Mouse (Mus musculus) bone marrow, adult 2 months (tissue): Measurements from ENCODE around the gene Ankrd11. TPM values are rescaled to one million over a fixed set of nuclear protein-coding genes. Genes with fewer than 3 reads are reported as not detected.
A peak's percentile ranks its signal among the peaks of the same experiment; 100 is the strongest.
"Not testable (repeated sequence)": the region's sequence is repeated elsewhere in the genome, so short reads cannot be mapped to it uniquely, and the experiment has no call there.

Experiments used
- H3K27ac ChIP-seq: fragments of 200-500 bp; 2 replicates; pipeline ENCODE4 v1.5.1; 2012; ENCODE audit warnings: low read depth, mild to moderate bottlenecking, control low read depth, inconsistent platforms, low read length; ENCODE audit not compliant: control insufficient read depth, poor library complexity, insufficient read depth
- H3K4me1 ChIP-seq: fragments of 200-500 bp; 2 replicates; pipeline ENCODE4 v1.6.1; 2011; ENCODE audit warnings: low read length; ENCODE audit not compliant: control insufficient read depth, insufficient read depth
- H3K4me3 ChIP-seq: fragments of 200-500 bp; replicated peaks from 2 replicates; pipeline ENCODE3; 2011; ENCODE audit warnings: mild to moderate bottlenecking, low read depth, low read length, control low read depth; ENCODE audit not compliant: control insufficient read depth
- CTCF ChIP-seq: fragments of 200-500 bp; IDR thresholded peaks from 2 replicates; pipeline ENCODE4 v1.5.1; 2011; ENCODE audit warnings: low read length, control low read depth; ENCODE audit not compliant: control insufficient read depth, insufficient read depth
- POLR2A ChIP-seq: fragments of 200-500 bp; IDR thresholded peaks from 2 replicates; pipeline ENCODE4 v1.6.1; 2011; ENCODE audit warnings: low read depth, mild to moderate bottlenecking, control low read depth, low read length, borderline replicate concordance; ENCODE audit not compliant: control insufficient read depth
- WGBS: fragments of 180-500 bp; shearing (Covaris S2); methylation state at CpG from one replicate; pipeline ENCODE4 v1.1.7; 2018; 5-methylcytosine and 5-hydroxymethylcytosine counted together
- polyA plus RNA-seq: library from polyadenylated mRNA; stranded (reverse); fragments of >200 nt; gene quantifications from 2 replicates; pipeline ENCODE4 v1.2.4, GENCODE M21; 2011; ENCODE audit warnings: low replicate concordance; ENCODE audit not compliant: missing spikeins, insufficient read depth, insufficient read length

Gene Ankrd11
- polyA plus RNA-seq, 1 experiment: 78.7 TPM

DNA sequence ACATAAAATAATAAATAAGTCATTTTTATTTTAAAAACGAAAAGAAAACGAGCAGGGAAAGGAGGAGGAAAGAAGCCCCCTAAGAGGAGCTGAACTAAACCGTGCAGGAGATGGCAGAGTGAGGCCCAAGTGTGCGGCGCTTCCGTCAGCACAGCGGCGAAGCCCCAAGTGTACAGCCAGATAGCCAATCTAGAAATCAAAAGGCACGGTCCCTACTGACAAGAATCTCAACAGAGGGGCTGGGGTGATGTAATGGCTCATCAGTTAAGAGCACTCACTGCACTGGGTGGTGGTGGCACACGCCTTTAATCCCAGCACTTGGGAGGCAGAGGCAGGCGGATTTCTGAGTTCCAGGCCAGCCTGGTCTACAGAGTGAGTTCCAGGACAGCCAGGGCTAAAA lies 4.6 kb downstream of the Ankrd11 start:
- 51% methylated on average over 11 of the region's 11 CpGs for WGBS
- Histone ChIP-seq H3K27ac (peak overlapping the region; percentile 59), H3K4me1 (peaks cover 13% of the 10 kb centered on the region), H3K4me3 (no peak overlapping the region)
- TF ChIP-seq CTCF (no peak), POLR2A (no peak)

DNA sequence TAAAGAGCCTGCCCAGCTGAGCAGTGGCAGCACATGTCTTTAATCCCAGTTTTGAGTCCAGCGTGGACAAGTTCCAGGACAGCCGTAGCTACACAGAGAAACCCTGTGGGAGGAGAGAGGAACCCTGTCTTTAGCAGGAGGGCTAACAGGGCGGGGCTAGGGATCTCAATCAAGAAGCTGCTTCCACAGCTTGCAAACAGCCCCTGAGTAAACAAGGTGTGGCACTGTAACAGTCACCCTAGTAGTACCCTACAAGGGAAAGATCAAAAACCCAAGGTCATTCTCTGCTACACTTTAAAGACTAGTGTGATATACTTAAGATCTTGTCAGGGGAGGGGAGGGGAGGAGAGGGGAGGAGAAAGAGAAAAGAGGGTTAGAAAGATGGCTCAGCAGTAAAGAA lies 5.1 kb downstream of the Ankrd11 start:
- H3K4me1 ChIP-seq: peaks cover 13% of the 10 kb centered on the region
- H3K27ac ChIP-seq: peak overlapping the region; percentile 59
- H3K4me3 ChIP-seq: no peak overlapping the region
- TF ChIP-seq CTCF (no peak), POLR2A (no peak)
- 6% methylated on average over 3 of the region's 3 CpGs for WGBS

GRCm38 (mm10) chr8:123034171-123034570 lies 7.9 kb downstream of the Ankrd11 start:
- WGBS: 5% methylated on average over 6 of the region's 6 CpGs
- H3K4me3 ChIP-seq: no peak overlapping the region

GRCm38 (mm10) chr8:123033431-123033830 lies 8.6 kb downstream of the Ankrd11 start:
- Histone ChIP-seq H3K27ac (peak overlapping the region; percentile 93; the same call in 1 of the 2 replicates), H3K4me3 (no peak overlapping the region), H3K4me1 (peaks cover 13% of the 10 kb centered on the region)
- TF ChIP-seq POLR2A (no peak), CTCF (no peak)

More at GRCm38 (mm10) chr8:123034171-123034570, 7.9 kb downstream of the Ankrd11 start:
- H3K4me1 ChIP-seq: peaks cover 14% of the 10 kb centered on the region
- no peak for TF ChIP-seq POLR2A
- no peak for TF ChIP-seq CTCF
- peak overlapping the region; percentile 81; the same call in 1 of the 2 replicates for H3K27ac ChIP-seq

GRCm38 (mm10) chr8:123032730-123033129 lies 9.3 kb downstream of the Ankrd11 start:
- H3K4me1 ChIP-seq: peaks cover 15% of the 10 kb centered on the region
- H3K4me3 ChIP-seq: no peak overlapping the region
- no peak for TF ChIP-seq CTCF
- no peak for TF ChIP-seq POLR2A
- peak overlapping the region; percentile 36; the same call in 1 of the 2 replicates for H3K27ac ChIP-seq

DNA sequence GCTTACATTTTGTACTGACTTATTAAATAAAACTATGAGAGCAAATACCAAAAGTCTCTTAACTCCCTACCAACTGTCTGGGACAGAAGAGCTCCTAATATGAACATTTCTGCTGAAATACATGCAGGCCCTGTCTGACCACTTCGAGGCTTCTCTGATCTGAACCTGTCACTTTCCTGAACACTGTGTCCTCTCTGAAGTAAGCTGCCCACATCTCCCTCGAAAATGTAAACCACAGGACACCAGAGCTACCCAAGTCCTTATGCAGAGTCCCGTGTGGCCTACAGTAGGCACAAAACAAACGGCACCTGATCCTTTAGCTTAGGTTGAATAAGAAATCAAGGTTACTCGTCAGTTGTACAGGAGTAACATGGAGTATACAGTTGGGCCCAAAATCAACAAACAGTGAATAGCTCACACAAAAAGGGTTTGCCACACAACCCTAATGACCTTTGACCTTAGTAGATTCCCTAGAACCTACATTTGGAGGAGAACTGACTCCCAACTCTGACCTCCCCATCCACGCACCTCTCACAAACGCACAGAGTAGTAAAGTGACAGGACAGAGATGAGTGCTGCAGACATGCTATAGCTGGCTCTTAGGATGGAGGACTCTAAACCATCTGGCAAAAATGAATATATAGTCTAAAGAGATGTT lies 10.6 kb downstream of the Ankrd11 start:
- peaks cover 7% of the 10 kb centered on the region for H3K4me1 ChIP-seq
- 43% methylated on average over 7 of the region's 7 CpGs for WGBS

GRCm38 (mm10) chr8:123030091-123030490 lies 12.0 kb downstream of the Ankrd11 start:
- not testable (repeated sequence) for H3K27ac ChIP-seq, H3K4me3 ChIP-seq
- H3K4me1 ChIP-seq: peaks cover 11% of the 10 kb centered on the region
- WGBS: 47% methylated on average over 5 of the region's 5 CpGs

More for the DNA sequence above, 10.6 kb downstream of the Ankrd11 start:
- Histone ChIP-seq H3K4me3 (no peak overlapping the region), H3K27ac (no peak overlapping the region)
- TF ChIP-seq CTCF (no peak), POLR2A (no peak)

DNA sequence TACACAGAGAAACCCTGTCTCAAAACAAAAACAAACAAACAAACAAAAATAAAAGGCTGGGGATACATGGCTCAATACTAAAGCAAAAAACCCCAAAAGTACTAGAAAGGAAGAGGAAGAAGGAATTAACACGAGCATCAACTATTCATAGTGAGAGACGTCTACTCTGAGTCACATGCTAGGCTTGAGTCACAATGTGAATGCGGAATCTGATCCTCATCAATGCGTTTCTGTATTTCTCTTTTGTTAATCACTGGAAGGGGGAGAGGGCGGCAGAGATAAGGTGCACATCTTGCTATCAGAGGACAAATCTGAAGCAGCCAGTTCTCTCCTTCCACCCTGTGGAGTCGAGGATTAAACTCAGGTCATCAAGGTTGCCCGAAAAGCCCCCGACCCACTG lies 14.3 kb downstream of the Ankrd11 start:
- peak overlapping the region; percentile 19; the same call in 1 of the 2 replicates for H3K27ac ChIP-seq
- peaks cover 11% of the 10 kb centered on the region for H3K4me1 ChIP-seq
- TF ChIP-seq CTCF (no peak), POLR2A (no peak)
- no peak overlapping the region for H3K4me3 ChIP-seq
- WGBS: 48% methylated on average over 8 of the region's 8 CpGs

- Histone ChIP-seq H3K4me1 (peaks cover 13% of the 10 kb centered on the region), H3K27ac (peak overlapping the region; percentile 21), H3K4me3 (no peak overlapping the region)
- TF ChIP-seq POLR2A (no peak), CTCF (no peak)
- WGBS: 45% methylated on average over 3 of the region's 3 CpGs
These were observed 16.1 kb downstream of the Ankrd11 start for GRCm38 (mm10) chr8:123025951-123026351.
